Mouse (Mus musculus) heart, embryonic 11.5 days (tissue): Measurements from ENCODE around the gene Klk1b3. TPM values are rescaled to one million over a fixed set of nuclear protein-coding genes. Genes with fewer than 3 reads are reported as not detected.
"Not testable (repeated sequence)": the region's sequence is repeated elsewhere in the genome, so short reads cannot be mapped to it uniquely, and the experiment has no call there.

Source experiments
- ATAC-seq: fragments of 200-750 bp; cut with Nextera tagmentation; replicated peaks from 2 replicates; pipeline ENCODE4 v1.8.0; 2017; ENCODE audit warnings: moderate library complexity; ENCODE audit not compliant: insufficient number of reproducible peaks, low FRiP score, low TSS enrichment
- H3K27ac ChIP-seq: fragments of 300-500 bp; sonication (generic); 2 replicates; pipeline ENCODE4 v1.5.1; 2014; ENCODE audit warnings: mild to moderate bottlenecking, low read depth, low read length
- H3K27me3 ChIP-seq: fragments of 300-500 bp; sonication (generic); 2 replicates; pipeline ENCODE4 v1.6.1; 2014; ENCODE audit warnings: mild to moderate bottlenecking, low read length, mixed read lengths; ENCODE audit not compliant: control insufficient read depth, insufficient read depth
- H3K36me3 ChIP-seq: fragments of 300-500 bp; sonication (generic); 2 replicates; pipeline ENCODE4 v1.6.1; 2014; ENCODE audit warnings: mild to moderate bottlenecking, low read length, moderate library complexity, mixed read lengths; ENCODE audit not compliant: control insufficient read depth, insufficient read depth
- H3K4me1 ChIP-seq: fragments of 300-500 bp; sonication (generic); 2 replicates; pipeline ENCODE4 v1.6.1; 2014; ENCODE audit warnings: low read length; ENCODE audit not compliant: control insufficient read depth, insufficient read depth
- H3K4me2 ChIP-seq: fragments of 300-500 bp; sonication (generic); 2 replicates; pipeline ENCODE4 v1.6.1; 2014; ENCODE audit warnings: mild to moderate bottlenecking, moderate library complexity
- H3K4me3 ChIP-seq: fragments of 300-500 bp; sonication (generic); 2 replicates; pipeline ENCODE4 v1.5.1; 2014; ENCODE audit warnings: low read depth, low read length
- H3K9ac ChIP-seq: fragments of 300-500 bp; sonication (generic); 2 replicates; pipeline ENCODE4 v1.6.1; 2014; ENCODE audit warnings: mild to moderate bottlenecking, low read depth, low read length, moderate library complexity
- H3K9me3 ChIP-seq: fragments of 300-500 bp; sonication (generic); replicated peaks from 2 replicates; pipeline ENCODE4 v1.6.1; 2016; ENCODE audit warnings: low read length; ENCODE audit not compliant: control insufficient read depth
- WGBS: fragments of 180-500 bp; shearing (Covaris S2); extraction: QIAGEN DNeasy Blood & Tissue Kit; methylation state at CpG from one replicate; pipeline ENCODE4 v1.1.7; 2014; ENCODE audit not compliant: insufficient replicate concordance; 5-methylcytosine and 5-hydroxymethylcytosine counted together
- polyA plus RNA-seq: library from polyadenylated mRNA; unstranded; fragments of >200 nt; fragmentation: Nextera tagmentation; extraction: Ambion mirVana; gene quantifications from 2 replicates; pipeline ENCODE4 v1.2.1, GENCODE M21; 2014

Gene Klk1b3
- polyA plus RNA-seq, 1 experiment from 2014 or later = not detected

- ATAC-seq = no peak
- H3K4me2 ChIP-seq = peak overlapping the region; percentile 89
- H3K27me3 ChIP-seq = no peaks in the 10 kb centered on the region
- peak overlapping the region; percentile 99 for H3K9ac ChIP-seq
- H3K4me1 ChIP-seq = peaks cover 10% of the 10 kb centered on the region; the same call in 1 of the 2 replicates
- peak overlapping the region; percentile 92 for H3K27ac ChIP-seq
- 0% methylated on average over 22 of the region's 23 CpGs for WGBS
- no peaks in the 10 kb centered on the region for H3K9me3 ChIP-seq
- peaks cover 20% of the 10 kb centered on the region for H3K36me3 ChIP-seq
- H3K4me3 ChIP-seq = peak overlapping the region; percentile 94
These were observed 49.0 kb downstream of the Klk1b3 start for GRCm38 (mm10) chr7:44246984-44247470.

- whole genome bisulfite sequencing = 89% methylated on average over 2 of the region's 2 CpGs
- H3K4me3 ChIP-seq = peak overlapping the region; percentile 94
- no peak for ATAC-seq
- no peaks in the 10 kb centered on the region for H3K27me3 ChIP-seq
- no peak overlapping the region for H3K27ac ChIP-seq
- H3K4me2 ChIP-seq = peak overlapping the region; percentile 89
- no peaks in the 10 kb centered on the region for H3K9me3 ChIP-seq
- H3K4me1 ChIP-seq = peaks cover 10% of the 10 kb centered on the region; the same call in 1 of the 2 replicates
- H3K9ac ChIP-seq = peak overlapping the region; percentile 52
- H3K36me3 ChIP-seq = peaks cover 20% of the 10 kb centered on the region
These were observed 50.0 kb downstream of the Klk1b3 start for GRCm38 (mm10) chr7:44247971-44248370.

GRCm38 (mm10) chr7:44249248-44249647 lies 51.3 kb downstream of the Klk1b3 start:
- no peak overlapping the region for H3K27ac ChIP-seq
- H3K27me3 ChIP-seq = no peaks in the 10 kb centered on the region
- H3K4me2 ChIP-seq = no peak overlapping the region
- WGBS = 90% methylated on average over 4 of the region's 4 CpGs
- peaks cover 10% of the 10 kb centered on the region; the same call in 1 of the 2 replicates for H3K4me1 ChIP-seq
- H3K9ac ChIP-seq = no peak overlapping the region
- ATAC-seq = no peak
- no peak overlapping the region for H3K4me3 ChIP-seq
- no peaks in the 10 kb centered on the region for H3K9me3 ChIP-seq
- H3K36me3 ChIP-seq = peaks cover 20% of the 10 kb centered on the region

GRCm38 (mm10) chr7:44250732-44251275 lies 52.8 kb downstream of the Klk1b3 start:
- H3K27ac ChIP-seq, H3K4me2 ChIP-seq, H3K9me3 ChIP-seq, H3K27me3 ChIP-seq, ATAC-seq, H3K9ac ChIP-seq, H3K4me3 ChIP-seq, H3K4me1 ChIP-seq: not testable (repeated sequence)
- WGBS = 92% methylated on average over 17 of the region's 17 CpGs
- H3K36me3 ChIP-seq = peaks cover 20% of the 10 kb centered on the region

Other genes starting within 250 kb of the Klk1b3 start
- gene Klk1b8, start 247.5 kb upstream of the Klk1b3 start, polyA plus RNA-seq = not detected in 2 replicates
- gene Klk1b1, start 231.4 kb upstream of the Klk1b3 start, polyA plus RNA-seq = not detected in 2 replicates
- not detected in 2 replicates for gene Klk1b9, start 222.1 kb upstream of the Klk1b3 start, polyA plus RNA-seq
- not detected in 2 replicates for gene Klk1b11, start 202.3 kb upstream of the Klk1b3 start, polyA plus RNA-seq
- not detected in 2 replicates for gene Klk1b26, start 186.0 kb upstream of the Klk1b3 start, polyA plus RNA-seq
- gene Klk1b27, start 145.9 kb upstream of the Klk1b3 start, polyA plus RNA-seq = not detected in 2 replicates
- not detected in 2 replicates for gene Klk1b21, start 95.9 kb upstream of the Klk1b3 start, polyA plus RNA-seq
- gene Klk1b22, start 85.5 kb upstream of the Klk1b3 start, polyA plus RNA-seq = not detected in 2 replicates
- not detected in 2 replicates for gene Klk1b16, start 61.4 kb upstream of the Klk1b3 start, polyA plus RNA-seq
- gene Klk1b24, start 10.0 kb upstream of the Klk1b3 start, polyA plus RNA-seq = not detected in 2 replicates
- not detected in 2 replicates for gene Klk1b4, start 9.2 kb downstream of the Klk1b3 start, polyA plus RNA-seq
- gene Klk1b5, start 17.8 kb downstream of the Klk1b3 start, polyA plus RNA-seq = not detected in 2 replicates
- not detected in 2 replicates for gene Klk1, start 27.2 kb downstream of the Klk1b3 start, polyA plus RNA-seq
- not detected in 2 replicates for gene Gm36864, start 38.0 kb downstream of the Klk1b3 start, polyA plus RNA-seq
- gene 1700028J19Rik, start 48.5 kb downstream of the Klk1b3 start, polyA plus RNA-seq = 0.68 and 1.7 TPM in 2 replicates
- gene 2410002F23Rik, start 48.5 kb downstream of the Klk1b3 start, polyA plus RNA-seq = 61.5 and 76.0 TPM in 2 replicates
- not detected in 2 replicates for gene Acp4, start 59.2 kb downstream of the Klk1b3 start, polyA plus RNA-seq
- gene Gm15517, start 63.3 kb downstream of the Klk1b3 start, polyA plus RNA-seq = not detected in 2 replicates
- gene Clec11a, start 108.7 kb downstream of the Klk1b3 start, polyA plus RNA-seq = 0.65 and 0.84 TPM in 2 replicates
- 1.1 and 1.3 TPM in 2 replicates for gene Shank1, start 112.1 kb downstream of the Klk1b3 start, polyA plus RNA-seq
- 0.32 and 0.59 TPM in 2 replicates for gene Syt3, start 185.9 kb downstream of the Klk1b3 start, polyA plus RNA-seq
- 0.65 and 1.0 TPM in 2 replicates for gene 1700008O03Rik, start 187.6 kb downstream of the Klk1b3 start, polyA plus RNA-seq
- 2.4 and 3.5 TPM in 2 replicates for gene Lrrc4b, start 230.8 kb downstream of the Klk1b3 start, polyA plus RNA-seq